Mouse (Mus musculus) neural tube, embryonic 14.5 days (tissue): ENCODE results near the gene Mapre3. TPM values are rescaled to one million over a fixed set of nuclear protein-coding genes. Genes with fewer than 3 reads are reported as not detected.

Experiments
- ATAC-seq: fragments of 200-750 bp; cut with Nextera tagmentation; 2 replicates; pipeline ENCODE4 v1.8.0; 2017; ENCODE audit warnings: low read depth, mild to moderate bottlenecking, moderate TSS enrichment, moderate library complexity
- H3K27ac ChIP-seq: fragments of 300-500 bp; sonication (generic); 2 replicates; pipeline ENCODE4 v1.5.1; 2014; ENCODE audit warnings: low read depth, mild to moderate bottlenecking, control low read depth, low read length, moderate library complexity, mixed read lengths
- H3K27me3 ChIP-seq: fragments of 300-500 bp; sonication (generic); 2 replicates; pipeline ENCODE4 v1.6.1; 2014; ENCODE audit warnings: low read length; ENCODE audit not compliant: control insufficient read depth, insufficient read depth
- H3K36me3 ChIP-seq: fragments of 300-500 bp; sonication (generic); 2 replicates; pipeline ENCODE4 v1.6.1; 2014; ENCODE audit warnings: low read length, mixed read lengths; ENCODE audit not compliant: control insufficient read depth, insufficient read depth
- H3K4me1 ChIP-seq: fragments of 300-500 bp; sonication (generic); 2 replicates; pipeline ENCODE4 v1.6.1; 2014; ENCODE audit warnings: low read length; ENCODE audit not compliant: control insufficient read depth, insufficient read depth
- H3K4me2 ChIP-seq: fragments of 300-500 bp; sonication (generic); 2 replicates; pipeline ENCODE4 v1.6.1; 2014; ENCODE audit warnings: mild to moderate bottlenecking, low read depth, low read length, control low read depth
- H3K4me3 ChIP-seq: fragments of 300-500 bp; sonication (generic); 2 replicates; pipeline ENCODE4 v1.5.1; 2014; ENCODE audit warnings: low read depth, low read length, control low read depth, mixed read lengths
- H3K9ac ChIP-seq: fragments of 300-500 bp; sonication (generic); replicated peaks from 2 replicates; pipeline ENCODE4 v1.6.1; 2014; ENCODE audit warnings: low read depth, mild to moderate bottlenecking, control low read depth, low read length, mixed read lengths
- H3K9me3 ChIP-seq: fragments of 300-500 bp; sonication (generic); 2 replicates; pipeline ENCODE4 v1.6.1; 2016; ENCODE audit warnings: low read length; ENCODE audit not compliant: control insufficient read depth
- WGBS: fragments of 180-500 bp; shearing (Covaris S2); extraction: QIAGEN DNeasy Blood & Tissue Kit; methylation state at CpG from one replicate; pipeline ENCODE4 v1.1.7; 2014; 5-methylcytosine and 5-hydroxymethylcytosine counted together
- polyA plus RNA-seq: library from polyadenylated mRNA; unstranded; fragments of >200 nt; fragmentation: Nextera tagmentation; extraction: Ambion mirVana; gene quantifications from 2 replicates; pipeline ENCODE4 v1.2.1, GENCODE M21; 2014

Gene Mapre3
- polyA plus RNA-seq, 1 experiment from 2014 or later: 140 TPM

- 58% methylated on average over 4 of the region's 4 CpGs for WGBS
- Histone ChIP-seq H3K9me3 (no peaks in the 10 kb centered on the region), H3K27ac (no peak overlapping the region), H3K4me2 (peak overlapping the region; percentile 71), H3K9ac (no peak overlapping the region), H3K27me3 (no peaks in the 10 kb centered on the region), H3K4me3 (no peak overlapping the region), H3K36me3 (no peaks in the 10 kb centered on the region), H3K4me1 (peaks cover 14% of the 10 kb centered on the region)
- no peak for ATAC-seq
Measured at GRCm38 (mm10) chr5:30886209-30886608, 71.8 kb downstream of the Mapre3 start.

GRCm38 (mm10) chr5:30886731-30887130 lies 72.3 kb downstream of the Mapre3 start:
- Histone ChIP-seq H3K27me3 (no peaks in the 10 kb centered on the region), H3K4me2 (peak overlapping the region; percentile 71), H3K36me3 (peaks cover 1% of the 10 kb centered on the region; the same call in 1 of the 2 replicates), H3K4me1 (peaks cover 14% of the 10 kb centered on the region), H3K9ac (peak overlapping the region; percentile 71; the same call in 1 of the 2 replicates), H3K4me3 (peak overlapping the region; percentile 59), H3K9me3 (no peaks in the 10 kb centered on the region), H3K27ac (peak overlapping the region; percentile 94)
- no peak for ATAC-seq
- WGBS: 29% methylated on average over 5 of the region's 5 CpGs

GRCm38 (mm10) chr5:30887331-30887761 lies 72.9 kb downstream of the Mapre3 start:
- H3K36me3 ChIP-seq: peaks cover 8% of the 10 kb centered on the region
- peak; percentile 28 for ATAC-seq
- no peaks in the 10 kb centered on the region for H3K27me3 ChIP-seq
- peak overlapping the region; percentile 71 for H3K4me2 ChIP-seq
- H3K4me3 ChIP-seq: peak overlapping the region; percentile 59
- 0% methylated on average over 19 of the region's 19 CpGs for WGBS
- peaks cover 14% of the 10 kb centered on the region for H3K4me1 ChIP-seq
- H3K27ac ChIP-seq: peak overlapping the region; percentile 94
- no peaks in the 10 kb centered on the region for H3K9me3 ChIP-seq
- H3K9ac ChIP-seq: peak overlapping the region; percentile 71

- Histone ChIP-seq H3K27ac (peak overlapping the region; percentile 95), H3K4me1 (peaks cover 14% of the 10 kb centered on the region), H3K36me3 (peaks cover 13% of the 10 kb centered on the region), H3K9me3 (no peaks in the 10 kb centered on the region), H3K4me3 (peak overlapping the region; percentile 59), H3K4me2 (peak overlapping the region; percentile 71), H3K9ac (peak overlapping the region; percentile 71), H3K27me3 (no peaks in the 10 kb centered on the region)
- ATAC-seq: peak; percentile 91
- under 1% methylated on average over 28 of the region's 28 CpGs for WGBS
Measured at GRCm38 (mm10) chr5:30887858-30888336, 73.5 kb downstream of the Mapre3 start.

GRCm38 (mm10) chr5:30888337-30889087 lies 74.1 kb downstream of the Mapre3 start, which contains the start of gene Agbl5:
Gene Agbl5 (plus strand): TSS chr5:30888694.
- Histone ChIP-seq H3K4me3 (peak within 1 kb of the TSS; percentile 59), H3K4me2 (peak within 1 kb of the TSS; percentile 71), H3K4me1 (peaks cover 14% of the 10 kb centered on the region), H3K27ac (peak within 1 kb of the TSS; percentile 95), H3K27me3 (no peaks in the 10 kb centered on the region), H3K9me3 (no peaks in the 10 kb centered on the region), H3K36me3 (peaks cover 19% of the 10 kb centered on the region), H3K9ac (peak within 1 kb of the TSS; percentile 75)
- WGBS: under 1% methylated on average over 42 of the region's 42 CpGs
- ATAC-seq: peak; percentile 97

- H3K36me3 ChIP-seq: peaks cover 26% of the 10 kb centered on the region
- peak overlapping the region; percentile 75 for H3K9ac ChIP-seq
- peak overlapping the region; percentile 59 for H3K4me3 ChIP-seq
- H3K9me3 ChIP-seq: no peaks in the 10 kb centered on the region
- WGBS: under 1% methylated on average over 23 of the region's 42 CpGs
- H3K4me1 ChIP-seq: peaks cover 14% of the 10 kb centered on the region
- peak overlapping the region; percentile 71 for H3K4me2 ChIP-seq
- H3K27ac ChIP-seq: peak overlapping the region; percentile 95
- peak; percentile 12 for ATAC-seq
- H3K27me3 ChIP-seq: no peaks in the 10 kb centered on the region
Measured at GRCm38 (mm10) chr5:30889088-30889754, 74.8 kb downstream of the Mapre3 start.

- 0 out of 2 replicates have a peak overlapping the region, but pooled peaks have one; percentile 75 for H3K9ac ChIP-seq
- peaks cover 37% of the 10 kb centered on the region for H3K36me3 ChIP-seq
- 83% methylated on average over 7 of the region's 7 CpGs for WGBS
- peak overlapping the region; percentile 59 for H3K4me3 ChIP-seq
- ATAC-seq: no peak
- H3K4me2 ChIP-seq: peak overlapping the region; percentile 71; the same call in 1 of the 2 replicates
- no peak overlapping the region for H3K27ac ChIP-seq
- no peaks in the 10 kb centered on the region for H3K9me3 ChIP-seq
- H3K27me3 ChIP-seq: no peaks in the 10 kb centered on the region
- H3K4me1 ChIP-seq: peaks cover 14% of the 10 kb centered on the region
Measured at GRCm38 (mm10) chr5:30890375-30890774, 75.9 kb downstream of the Mapre3 start.

- no peak overlapping the region for H3K4me3 ChIP-seq
- H3K4me2 ChIP-seq: no peak overlapping the region
- H3K36me3 ChIP-seq: peaks cover 26% of the 10 kb centered on the region
- peaks cover 9% of the 10 kb centered on the region; the same call in 1 of the 2 replicates for H3K4me1 ChIP-seq
- ATAC-seq: no peak
- no peak overlapping the region for H3K9ac ChIP-seq
- no peaks in the 10 kb centered on the region for H3K9me3 ChIP-seq
- H3K27ac ChIP-seq: no peak overlapping the region
- H3K27me3 ChIP-seq: no peaks in the 10 kb centered on the region
- 91% methylated on average over 5 of the region's 5 CpGs for WGBS
Measured at GRCm38 (mm10) chr5:30901860-30902259, 87.4 kb downstream of the Mapre3 start.
